Mouse (Mus musculus) heart, postnatal 0 days (tissue): ENCODE data around the gene Nisch.
A peak's percentile ranks its signal among the peaks of the same experiment; 100 is the strongest.

ENCODE experiments used
- CTCF ChIP-seq: IDR thresholded peaks from 2 replicates; pipeline ENCODE4 v1.5.1; 2016; ENCODE audit warnings: antibody characterized with exemption, control low read depth, low read depth
- EP300 ChIP-seq: IDR thresholded peaks from 2 replicates; pipeline ENCODE4 v1.6.1; 2016; ENCODE audit warnings: antibody characterized with exemption, low read depth

GRCm38 (mm10) chr14:31211854-31212253 lies 4.9 kb downstream of the Nisch start:
- TF ChIP-seq CTCF (no peak), EP300 (peak; percentile 2; the same call in 1 of the 2 replicates)
